Mouse (Mus musculus): Measurements from ENCODE around the gene Tmem218. TPM values are rescaled to one million over a fixed set of nuclear protein-coding genes. Genes with fewer than 3 reads are reported as not detected.

Gene Tmem218
- polyA plus RNA-seq, 1 experiment from 2014 or later, result 10.5 TPM

- DNase-seq (ENCODE audit: low spot score), result peak; percentile 90
- Histone ChIP-seq H3K27ac (replicated peaks; ENCODE audit: low read depth, low read length) (peak overlapping the region; percentile 58), H3K9me3 (ENCODE audit: control insufficient read depth, low read length) (no peaks in the 10 kb centered on the region), H3K9ac (ENCODE audit: low read depth, low read length) (peak overlapping the region; percentile 69), H3K36me3 (ENCODE audit: control insufficient read depth, insufficient read depth, low read length) (no peaks in the 10 kb centered on the region), H3K4me2 (ENCODE audit: low read depth, low read length) (peak overlapping the region; percentile 90), H3K4me3 (ENCODE audit: low read depth, low read length) (peak overlapping the region; percentile 47), H3K4me1 (ENCODE audit: control insufficient read depth, insufficient read depth, low read length) (peaks cover 9% of the 10 kb centered on the region; the same call in 1 of the 2 replicates), H3K27me3 (replicated peaks; ENCODE audit: control insufficient read depth, insufficient read depth, low read length) (no peaks in the 10 kb centered on the region)
- 30% methylated on average over 7 of the region's 7 CpGs for WGBS
- peak; percentile 75 for ATAC-seq (ENCODE audit: low read depth)
These were observed 47.8 kb downstream of the Tmem218 start for GRCm38 (mm10) chr9:37255889-37256225.

GRCm38 (mm10) chr9:37266622-37267021 lies 58.6 kb downstream of the Tmem218 start:
- Histone ChIP-seq H3K4me2 (ENCODE audit: low read depth, low read length) (no peak overlapping the region), H3K9me3 (ENCODE audit: control insufficient read depth, low read length) (no peaks in the 10 kb centered on the region), H3K27me3 (replicated peaks; ENCODE audit: control insufficient read depth, insufficient read depth, low read length) (no peaks in the 10 kb centered on the region), H3K4me3 (ENCODE audit: low read depth, low read length) (no peak overlapping the region), H3K27ac (replicated peaks; ENCODE audit: low read depth, low read length) (no peak overlapping the region), H3K4me1 (ENCODE audit: control insufficient read depth, insufficient read depth, low read length) (no peaks in the 10 kb centered on the region), H3K36me3 (ENCODE audit: control insufficient read depth, insufficient read depth, low read length) (no peaks in the 10 kb centered on the region), H3K9ac (ENCODE audit: low read depth, low read length) (no peak overlapping the region)
- no peak for ATAC-seq (ENCODE audit: low read depth)
- WGBS, result 78% methylated on average over 2 of the region's 2 CpGs
- DNase-seq (ENCODE audit: low spot score), result no peak

Other genes starting within 250 kb of the Tmem218 start
- gene Pknox2, start 60.8 kb upstream of the Tmem218 start, polyA plus RNA-seq (2014; fragmentation: Nextera tagmentation; extraction: Ambion mirVana), result 9.5 and 10.6 TPM in 2 replicates
- 4.2 and 6.6 TPM in 2 replicates for gene Slc37a2, start 47.5 kb downstream of the Tmem218 start, polyA plus RNA-seq (2014; fragmentation: Nextera tagmentation; extraction: Ambion mirVana)
- 6.0 and 6.9 TPM in 2 replicates for gene Ccdc15, start 140.2 kb downstream of the Tmem218 start, polyA plus RNA-seq (2014; fragmentation: Nextera tagmentation; extraction: Ambion mirVana)
- 0.14 and 0.17 TPM in 2 replicates for gene Hepacam, start 159.1 kb downstream of the Tmem218 start, polyA plus RNA-seq (2014; fragmentation: Nextera tagmentation; extraction: Ambion mirVana)
- gene Robo4, start 193.7 kb downstream of the Tmem218 start, polyA plus RNA-seq (2014; fragmentation: Nextera tagmentation; extraction: Ambion mirVana), result 10.8 and 12.4 TPM in 2 replicates
- gene Robo3, start 225.0 kb downstream of the Tmem218 start, polyA plus RNA-seq (2014; fragmentation: Nextera tagmentation; extraction: Ambion mirVana), result 0.08 and 0.15 TPM in 2 replicates

Measured in embryonic facial prominence, embryonic 14.5 days (tissue).